Comparison of ENCODE assay signal across 8 mouse cellular contexts in genomic region chr5:32135336-32136206, GRCm38 (mm10). TPM values are rescaled to one million over a fixed set of nuclear protein-coding genes. Genes with fewer than 3 reads are reported as not detected.
DNase-seq lines count a peak whose midpoint lies in the region; ATAC-seq and TF ChIP-seq lines count a peak whose summit lies in the region.

Gene Fosl2 (plus strand): TSS chr5:32135801.

- peak within 1 kb of the TSS; percentile 86 for H3K4me2 ChIP-seq in intestine, postnatal 0 days (replicated peaks; ENCODE audit: low read depth)

- no peaks in the 10 kb centered on the region for H3K36me3 ChIP-seq in intestine, postnatal 0 days (ENCODE audit: control insufficient read depth, insufficient read depth)
- no peaks in the 10 kb centered on the region for H3K36me3 ChIP-seq in midbrain, embryonic 10.5 days

- intact Hi-C loops in left cerebral cortex, postnatal 36 days (cut with DNase I): loop anchor here (1.0 to 10.0 kb wide), 7 partner anchors 62 to 523 kb away; no protein-coding TSS in a partner anchor

- peak within 1 kb of the TSS; percentile 92 for H3K9ac ChIP-seq in intestine, postnatal 0 days (ENCODE audit: low read depth, low read length)

- no peaks in the 10 kb centered on the region for H3K9me3 ChIP-seq in intestine, postnatal 0 days (ENCODE audit: control insufficient read depth)
- no peaks in the 10 kb centered on the region for H3K9me3 ChIP-seq in midbrain, embryonic 10.5 days (replicated peaks)

- peak within 1 kb of the TSS; percentile 73 for H3K4me3 ChIP-seq in intestine, postnatal 0 days (ENCODE audit: low read depth, low read length)
- peak within 1 kb of the TSS; percentile 69 for H3K4me3 ChIP-seq in midbrain, embryonic 10.5 days

- DNase-seq in adrenal gland, adult 8-10 months: peak; percentile 99
- peak; percentile 80 for DNase-seq in embryo, embryonic 11.5 days (ENCODE audit: low read depth, low spot score)
- no peak for DNase-seq in gonadal fat pad, adult 2 months (ENCODE audit: low read depth)
- peak; percentile 94 to 95 for DNase-seq in left cerebral cortex, postnatal 36 days (ENCODE audit: low spot score in 2 of 2)
- peak; percentile 86 for DNase-seq in midbrain, embryonic 10.5 days (ENCODE audit: low spot score)
- peak; percentile 85 for DNase-seq in right cerebral cortex, postnatal 4 days
- peak; percentile 93 for DNase-seq in yolk sac, embryonic 10.5 days (ENCODE audit: low spot score)

- peaks cover 5% of the 10 kb centered on the region; the same call in 1 of the 2 replicates for H3K4me1 ChIP-seq in intestine, postnatal 0 days (replicated peaks; ENCODE audit: control insufficient read depth, insufficient read depth, low read length)
- H3K4me1 ChIP-seq in midbrain, embryonic 10.5 days: peaks cover 48% of the 10 kb centered on the region

- H3K27me3 ChIP-seq in intestine, postnatal 0 days (replicated peaks; ENCODE audit: control insufficient read depth, insufficient read depth, low read length): no peaks in the 10 kb centered on the region
- H3K27me3 ChIP-seq in midbrain, embryonic 10.5 days (ENCODE audit: low read depth, poor library complexity, severe bottlenecking): peaks cover 91% of the 10 kb centered on the region

- H3K27ac ChIP-seq in intestine, postnatal 0 days (ENCODE audit: low read depth, low read length): peak within 1 kb of the TSS; percentile 97
- peak within 1 kb of the TSS; percentile 87 for H3K27ac ChIP-seq in midbrain, embryonic 10.5 days (replicated peaks)

- WGBS in intestine, postnatal 0 days: under 1% methylated on average over 67 of the region's 85 CpGs
- under 1% methylated on average over 67 of the region's 85 CpGs for WGBS in midbrain, embryonic 10.5 days

- TF ChIP-seq CTCF in intestine, postnatal 0 days (IDR thresholded peaks at IDR 0.05; ENCODE audit: low read depth): no peak

- peak; percentile 75 for ATAC-seq in intestine, postnatal 0 days

RNA-seq across cellular contexts. Expression of gene Fosl2, which starts in this region (rescaled TPM):
- total RNA-seq in adrenal gland, adult 8-10 months (2022): 100 to 1,000 TPM; 305 to 438 (median 384) TPM
- 18.8 and 19.6 TPM in 2 replicates for polyA plus RNA-seq in gonadal fat pad, adult 2 months (2012; rRNA removed)
- 5.8 and 5.9 TPM in 2 replicates for polyA plus RNA-seq in intestine, postnatal 0 days (2015; fragmentation: Nextera tagmentation; extraction: Ambion mirVana)
- 10 to 100 TPM; 41.2 to 43.3 TPM for total RNA-seq in left cerebral cortex, postnatal 36 days (2021)
- 0.40 and 0.41 TPM in 2 replicates for polyA plus RNA-seq in midbrain, embryonic 10.5 days (2016; fragmentation: Nextera tagmentation; extraction: Ambion mirVana)

Comparison
In these comparisons a context has a peak if more than half of its experiments do, and no peak if none do; other contexts are left out.
1. RNA of gene Fosl2 (total RNA-seq): 305 to 438 TPM in adrenal gland, adult 8-10 months; 41.2 to 43.3 TPM in left cerebral cortex, postnatal 36 days; every median in the first group is over 4 times any median in the second.
2. Peak in DNase-seq, H3K4me3 ChIP-seq and H3K27ac ChIP-seq in midbrain, embryonic 10.5 days; RNA of the gene not detected or under 1 TPM.